In the genomic region with DNA sequence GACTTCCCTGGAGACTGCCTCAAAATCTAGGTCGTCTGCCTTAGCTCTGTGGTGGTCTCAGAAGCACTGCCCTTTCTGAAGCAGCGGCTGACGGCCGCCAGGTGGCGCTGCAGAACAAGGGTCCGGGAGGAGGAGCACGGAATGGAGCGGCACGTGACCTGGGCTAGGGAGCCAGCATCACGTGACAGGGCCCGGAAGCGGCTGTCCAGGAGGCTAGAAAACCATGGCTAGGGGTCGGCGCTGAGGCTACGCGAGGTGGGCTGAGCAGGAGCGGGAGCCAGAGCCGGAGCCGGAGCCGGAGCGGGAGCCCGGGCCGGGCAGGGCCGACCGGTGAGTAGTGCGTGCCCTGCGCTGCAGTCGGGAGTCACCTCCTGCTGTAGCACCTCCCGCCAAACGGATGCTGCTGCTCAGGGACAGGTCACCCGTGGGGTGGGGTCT, we compare ENCODE assay signal across 8 mouse cellular contexts. TPM values are rescaled to one million over a fixed set of nuclear protein-coding genes. Genes with fewer than 3 reads are reported as not detected.
A peak's percentile ranks its signal among the peaks of the same experiment; 100 is the strongest.
DNase-seq lines count a peak whose midpoint lies in the region; ATAC-seq lines count a peak whose summit lies in the region.

A gene (plus strand): TSS at position 192 of the 438 bp plus-strand sequence.

- peak within 1 kb of the TSS; percentile 95 for H3K4me2 ChIP-seq in intestine, embryonic 14.5 days (ENCODE audit: low read length)

- intact Hi-C loops in gastrocnemius, postnatal 14 days (cut with DNase I; ENCODE audit: low total_unique reads): loop anchor here (5.0 kb wide), 2 partner anchors 33 to 48 kb away; no protein-coding TSS in a partner anchor
- intact Hi-C loops in left cerebral cortex, postnatal 14 days (cut with DNase I): loop anchor here (1.0 to 5.0 kb wide), 4 partner anchors 33 to 243 kb away; no protein-coding TSS in a partner anchor

- peak within 1 kb of the TSS; percentile 66 for H3K9ac ChIP-seq in intestine, embryonic 14.5 days (ENCODE audit: low read length)

- no peak within 1 kb of the TSS for H3K27ac ChIP-seq in intestine, embryonic 14.5 days (ENCODE audit: low read depth)

- H3K27me3 ChIP-seq in intestine, embryonic 14.5 days (replicated peaks; ENCODE audit: control insufficient read depth, insufficient read depth, low read length): 0 out of 2 replicates have a peak, but pooled peaks cover 3% of the 10 kb centered on the region

- H3K4me3 ChIP-seq in intestine, embryonic 14.5 days (ENCODE audit: low read depth, low read length): peak within 1 kb of the TSS; percentile 77

- H3K36me3 ChIP-seq in intestine, embryonic 14.5 days (ENCODE audit: control insufficient read depth, insufficient read depth, low read length): no peaks in the 10 kb centered on the region

- no peaks in the 10 kb centered on the region for H3K9me3 ChIP-seq in intestine, embryonic 14.5 days (ENCODE audit: control insufficient read depth, low read length)

- peak; percentile 96 for ATAC-seq in intestine, embryonic 14.5 days (replicated peaks; ENCODE audit: low FRiP score, low TSS enrichment, low read depth)

- 1% methylated on average over 30 of the region's 31 CpGs for WGBS in intestine, embryonic 14.5 days

- H3K4me1 ChIP-seq in intestine, embryonic 14.5 days (replicated peaks; ENCODE audit: control insufficient read depth, insufficient read depth, low read length): peaks cover 6% of the 10 kb centered on the region; the same call in 1 of the 2 replicates

- DNase-seq in adipocyte (ENCODE audit: low spot score): peak; percentile 94
- peak; percentile 98 for DNase-seq in embryo, embryonic 10 days (ENCODE audit: low spot score)
- DNase-seq in gastrocnemius, postnatal 14 days: peak; percentile 97
- peak; percentile 98 for DNase-seq in intestine, embryonic 14.5 days (ENCODE audit: low spot score)
- DNase-seq in left cerebral cortex, postnatal 14 days (ENCODE audit: low spot score in 2 of 2): peak; percentile 93 to 97
- peak; percentile 97 for DNase-seq in mesoderm, embryonic 11.5 days (ENCODE audit: low read depth, low spot score)
- DNase-seq in right cerebral cortex, postnatal 36 days (ENCODE audit: low spot score in 2 of 2): peak; percentile 90 to 91
- DNase-seq in yolk sac, embryonic 10.5 days (ENCODE audit: low spot score): peak; percentile 93

RNA-seq across cellular contexts. Expression of the gene that starts here (rescaled TPM):
- 1 to 10 TPM; 4.7 to 5.7 TPM for total RNA-seq in gastrocnemius, postnatal 14 days (2021)
- 2.6 and 2.9 TPM in 2 replicates for polyA plus RNA-seq in intestine, embryonic 14.5 days (2014; fragmentation: Nextera tagmentation; extraction: Ambion mirVana)
- 10 to 100 TPM; 71.8 to 77.3 TPM for total RNA-seq in left cerebral cortex, postnatal 14 days (2021)

Comparison
In these comparisons a context has a peak if more than half of its experiments do, and no peak if none do; other contexts are left out.
1. RNA of the gene that starts here (total RNA-seq): 71.8 to 77.3 TPM in left cerebral cortex, postnatal 14 days; 4.7 to 5.7 TPM in gastrocnemius, postnatal 14 days; every median in the first group is over 10 times any median in the second.
2. Peak in every context shown above with its lines, with median percentiles within 50 percentile points of each other: DNase-seq.